Mouse (Mus musculus): ENCODE results near the gene Crispld2. TPM values are rescaled to one million over a fixed set of nuclear protein-coding genes. Genes with fewer than 3 reads are reported as not detected.
A peak's percentile ranks its signal among the peaks of the same experiment; 100 is the strongest.

The Crispld2 gene
- polyA plus RNA-seq, 1 experiment from 2014 or later: 0.09 TPM

GRCm38 (mm10) chr8:120032549-120033208 lies 40.4 kb downstream of the Crispld2 start:
- 78% methylated on average over 5 of the region's 5 CpGs for WGBS (ENCODE audit: missing documents)
- Histone ChIP-seq H3K36me3 (ENCODE audit: inconsistent target) (no peaks in the 10 kb centered on the region), H3K79me2 (ENCODE audit: inconsistent target) (no peaks in the 10 kb centered on the region), H3K4me3 (ENCODE audit: inconsistent target) (no peak overlapping the region), H3K27ac (no peak overlapping the region)

GRCm38 (mm10) chr8:120034471-120034870 lies 42.2 kb downstream of the Crispld2 start:
- Histone ChIP-seq H3K27ac (no peak overlapping the region), H3K36me3 (ENCODE audit: inconsistent target) (no peaks in the 10 kb centered on the region), H3K79me2 (ENCODE audit: inconsistent target) (no peaks in the 10 kb centered on the region), H3K4me3 (ENCODE audit: inconsistent target) (no peak overlapping the region)
- 88% methylated on average over 6 of the region's 6 CpGs for WGBS (ENCODE audit: missing documents)

- no peaks in the 10 kb centered on the region for H3K79me2 ChIP-seq (ENCODE audit: inconsistent target)
- WGBS (ENCODE audit: missing documents): 76% methylated on average over 9 of the region's 9 CpGs
Measured at GRCm38 (mm10) chr8:120036111-120036510, 43.9 kb downstream of the Crispld2 start.

GRCm38 (mm10) chr8:120036578-120036977 lies 44.3 kb downstream of the Crispld2 start:
- Histone ChIP-seq H3K27ac (no peak overlapping the region), H3K36me3 (ENCODE audit: inconsistent target) (no peaks in the 10 kb centered on the region), H3K79me2 (ENCODE audit: inconsistent target) (no peaks in the 10 kb centered on the region), H3K4me3 (ENCODE audit: inconsistent target) (no peak overlapping the region)
- 98% methylated on average over 4 of the region's 4 CpGs for WGBS (ENCODE audit: missing documents)

More at GRCm38 (mm10) chr8:120036111-120036510, 43.9 kb downstream of the Crispld2 start:
- Histone ChIP-seq H3K4me3 (ENCODE audit: inconsistent target) (no peak overlapping the region), H3K36me3 (ENCODE audit: inconsistent target) (no peaks in the 10 kb centered on the region), H3K27ac (no peak overlapping the region)

GRCm38 (mm10) chr8:120037199-120037598 lies 45.0 kb downstream of the Crispld2 start:
- Histone ChIP-seq H3K79me2 (ENCODE audit: inconsistent target) (no peaks in the 10 kb centered on the region), H3K27ac (no peak overlapping the region), H3K36me3 (ENCODE audit: inconsistent target) (no peaks in the 10 kb centered on the region), H3K4me3 (ENCODE audit: inconsistent target) (no peak overlapping the region)
- WGBS (ENCODE audit: missing documents): 95% methylated on average over 15 of the region's 15 CpGs

- Histone ChIP-seq H3K79me2 (ENCODE audit: inconsistent target) (no peaks in the 10 kb centered on the region), H3K36me3 (ENCODE audit: inconsistent target) (no peaks in the 10 kb centered on the region), H3K4me3 (ENCODE audit: inconsistent target) (no peak overlapping the region), H3K27ac (no peak overlapping the region)
- 94% methylated on average over 8 of the region's 8 CpGs for WGBS (ENCODE audit: missing documents)
Measured at GRCm38 (mm10) chr8:120037611-120038010, 45.4 kb downstream of the Crispld2 start.

GRCm38 (mm10) chr8:120038741-120039140 lies 46.5 kb downstream of the Crispld2 start:
- Histone ChIP-seq H3K4me3 (ENCODE audit: inconsistent target) (no peak overlapping the region), H3K36me3 (ENCODE audit: inconsistent target) (no peaks in the 10 kb centered on the region), H3K79me2 (ENCODE audit: inconsistent target) (no peaks in the 10 kb centered on the region), H3K27ac (no peak overlapping the region)
- WGBS (ENCODE audit: missing documents): 95% methylated on average over 12 of the region's 12 CpGs

GRCm38 (mm10) chr8:120039313-120039919 lies 47.2 kb downstream of the Crispld2 start:
- WGBS (ENCODE audit: missing documents): 86% methylated on average over 11 of the region's 11 CpGs
- H3K27ac ChIP-seq: no peak overlapping the region

GRCm38 (mm10) chr8:120040861-120041260 lies 48.6 kb downstream of the Crispld2 start:
- 0% methylated on average over 1 of the region's 1 CpGs for WGBS (ENCODE audit: missing documents)
- no peak overlapping the region for H3K4me3 ChIP-seq (ENCODE audit: inconsistent target)
- H3K27ac ChIP-seq: peak overlapping the region; percentile 50
- H3K36me3 ChIP-seq (ENCODE audit: inconsistent target): no peaks in the 10 kb centered on the region
- no peaks in the 10 kb centered on the region for H3K79me2 ChIP-seq (ENCODE audit: inconsistent target)

More at GRCm38 (mm10) chr8:120039313-120039919, 47.2 kb downstream of the Crispld2 start:
- no peak overlapping the region for H3K4me3 ChIP-seq (ENCODE audit: inconsistent target)
- H3K36me3 ChIP-seq (ENCODE audit: inconsistent target): no peaks in the 10 kb centered on the region
- no peaks in the 10 kb centered on the region for H3K79me2 ChIP-seq (ENCODE audit: inconsistent target)

- no peak overlapping the region for H3K27ac ChIP-seq
- WGBS (ENCODE audit: missing documents): 82% methylated on average over 10 of the region's 10 CpGs
- no peaks in the 10 kb centered on the region for H3K36me3 ChIP-seq (ENCODE audit: inconsistent target)
- no peaks in the 10 kb centered on the region for H3K79me2 ChIP-seq (ENCODE audit: inconsistent target)
- no peak overlapping the region for H3K4me3 ChIP-seq (ENCODE audit: inconsistent target)
Measured at GRCm38 (mm10) chr8:120042542-120043312, 50.5 kb downstream of the Crispld2 start.

GRCm38 (mm10) chr8:120044907-120045306 lies 52.7 kb downstream of the Crispld2 start:
- 42% methylated on average over 8 of the region's 8 CpGs for WGBS (ENCODE audit: missing documents)
- H3K27ac ChIP-seq: no peak overlapping the region
- no peaks in the 10 kb centered on the region for H3K36me3 ChIP-seq (ENCODE audit: inconsistent target)
- H3K4me3 ChIP-seq (ENCODE audit: inconsistent target): no peak overlapping the region
- no peaks in the 10 kb centered on the region for H3K79me2 ChIP-seq (ENCODE audit: inconsistent target)

GRCm38 (mm10) chr8:120045471-120045870 lies 53.2 kb downstream of the Crispld2 start:
- WGBS (ENCODE audit: missing documents): 78% methylated on average over 5 of the region's 5 CpGs
- Histone ChIP-seq H3K36me3 (ENCODE audit: inconsistent target) (no peaks in the 10 kb centered on the region), H3K27ac (no peak overlapping the region)

GRCm38 (mm10) chr8:120046258-120047020 lies 54.2 kb downstream of the Crispld2 start:
- Histone ChIP-seq H3K27ac (no peak overlapping the region), H3K4me3 (ENCODE audit: inconsistent target) (no peak overlapping the region), H3K36me3 (ENCODE audit: inconsistent target) (no peaks in the 10 kb centered on the region), H3K79me2 (ENCODE audit: inconsistent target) (no peaks in the 10 kb centered on the region)
- 88% methylated on average over 13 of the region's 14 CpGs for WGBS (ENCODE audit: missing documents)

More at GRCm38 (mm10) chr8:120045471-120045870, 53.2 kb downstream of the Crispld2 start:
- Histone ChIP-seq H3K79me2 (ENCODE audit: inconsistent target) (no peaks in the 10 kb centered on the region), H3K4me3 (ENCODE audit: inconsistent target) (no peak overlapping the region)

- Histone ChIP-seq H3K27ac (no peak overlapping the region), H3K79me2 (ENCODE audit: inconsistent target) (no peaks in the 10 kb centered on the region), H3K36me3 (ENCODE audit: inconsistent target) (no peaks in the 10 kb centered on the region), H3K4me3 (ENCODE audit: inconsistent target) (no peak overlapping the region)
- 21% methylated on average over 13 of the region's 13 CpGs for WGBS (ENCODE audit: missing documents)
Measured at GRCm38 (mm10) chr8:120049949-120050348, 57.7 kb downstream of the Crispld2 start.

All from macrophage (primary cell).